Mouse (Mus musculus) heart, adult 2 months (tissue): ENCODE measurements around the gene Dhx34. TPM values are rescaled to one million over a fixed set of nuclear protein-coding genes. Genes with fewer than 3 reads are reported as not detected.

Experiments used
- DNase-seq, 2 experiments: peaks; one replicate each; pipeline ENCODE4 v3.0.0; 2021
- H3K27ac ChIP-seq: fragments of 200-600 bp; 2 replicates; pipeline ENCODE4 v1.8.1; 2022
- H3K27me3 ChIP-seq: fragments of 200-500 bp; 2 replicates; pipeline ENCODE4 v1.6.1; 2012; ENCODE audit warnings: mild to moderate bottlenecking, low read length, inconsistent platforms, mixed read lengths; ENCODE audit not compliant: control insufficient read depth, insufficient read depth
- H3K36me3 ChIP-seq: fragments of 200-500 bp; 2 replicates; pipeline ENCODE4 v1.6.1; 2012; ENCODE audit warnings: low read length, inconsistent platforms; ENCODE audit not compliant: control insufficient read depth, insufficient read depth
- H3K4me1 ChIP-seq: fragments of 200-500 bp; 2 replicates; pipeline ENCODE4 v1.6.1; 2011; ENCODE audit warnings: low read length; ENCODE audit not compliant: control insufficient read depth, insufficient read depth
- H3K4me3 ChIP-seq: fragments of 200-600 bp; 2 replicates; pipeline ENCODE4 v1.8.1; 2022
- H3K79me2 ChIP-seq: fragments of 200-500 bp; replicated peaks from 2 replicates; pipeline ENCODE4 v1.6.1; 2012; ENCODE audit warnings: mild to moderate bottlenecking, inconsistent platforms, low read length, moderate library complexity, mixed read lengths; ENCODE audit not compliant: control insufficient read depth, insufficient read depth
- H3K9ac ChIP-seq: fragments of 200-500 bp; 2 replicates; pipeline ENCODE4 v1.6.1; 2012; ENCODE audit warnings: low read depth, mild to moderate bottlenecking, control low read depth, inconsistent platforms, low read length, mixed read lengths
- CTCF ChIP-seq: fragments of 200-600 bp; IDR thresholded peaks from 2 replicates; pipeline ENCODE4 v1.8.1; 2022; ENCODE audit warnings: antibody characterized with exemption, mild to moderate bottlenecking, moderate library complexity
- EP300 ChIP-seq: fragments of 200-500 bp; IDR thresholded peaks from 2 replicates; pipeline ENCODE4 v1.6.1; 2011; ENCODE audit warnings: low read depth, low read length, control low read depth; ENCODE audit not compliant: insufficient read depth
- POLR2A ChIP-seq: fragments of 200-500 bp; IDR thresholded peaks from 2 replicates; pipeline ENCODE4 v1.6.1; 2011; ENCODE audit warnings: mild to moderate bottlenecking, low read depth, low read length, control low read depth; ENCODE audit not compliant: insufficient read depth
- WGBS: fragments of 180-500 bp; shearing (Covaris S2); methylation state at CpG from one replicate; pipeline ENCODE4 v1.1.7; 2018; 5-methylcytosine and 5-hydroxymethylcytosine counted together
- intact Hi-C: fragments of 180-260 bp; cut with DNase I; formaldehyde crosslinking; loops from one replicate; pipeline ENCODE4 v1.15.1; 2025
- polyA plus RNA-seq: library from polyadenylated mRNA; depleted of rRNA; stranded (reverse); fragments of >200 nt; gene quantifications from 2 replicates; pipeline ENCODE4 v1.2.3, GENCODE M21; 2012
- total RNA-seq, 2 experiments: library from RNA; stranded (reverse); gene quantifications; 2 replicates each; pipeline ENCODE4 v1.2.3; 2021

Dhx34 gene
- total and polyA plus RNA-seq, 3 experiments = 6.1 to 15.8 (median 8.9) TPM

GRCm38 (mm10) chr7:16187494-16187893 is 34.3 kb downstream of the Dhx34 start:
- Histone ChIP-seq H3K27me3 (no peaks in the 10 kb centered on the region), H3K4me3 (no peak overlapping the region), H3K4me1 (peaks cover 1% of the 10 kb centered on the region; the same call in 1 of the 2 replicates), H3K36me3 (no peaks in the 10 kb centered on the region), H3K9ac (no peak overlapping the region), H3K79me2 (no peaks in the 10 kb centered on the region), H3K27ac (no peak overlapping the region)
- intact Hi-C loops = loop anchor here (5.0 kb wide), 1 partner anchor 40 kb away; no protein-coding TSS in a partner anchor
- WGBS = 73% methylated on average over 8 of the region's 8 CpGs
- DNase-seq = no peak
- TF ChIP-seq EP300 (no peak), POLR2A (no peak), CTCF (no peak)

DNA sequence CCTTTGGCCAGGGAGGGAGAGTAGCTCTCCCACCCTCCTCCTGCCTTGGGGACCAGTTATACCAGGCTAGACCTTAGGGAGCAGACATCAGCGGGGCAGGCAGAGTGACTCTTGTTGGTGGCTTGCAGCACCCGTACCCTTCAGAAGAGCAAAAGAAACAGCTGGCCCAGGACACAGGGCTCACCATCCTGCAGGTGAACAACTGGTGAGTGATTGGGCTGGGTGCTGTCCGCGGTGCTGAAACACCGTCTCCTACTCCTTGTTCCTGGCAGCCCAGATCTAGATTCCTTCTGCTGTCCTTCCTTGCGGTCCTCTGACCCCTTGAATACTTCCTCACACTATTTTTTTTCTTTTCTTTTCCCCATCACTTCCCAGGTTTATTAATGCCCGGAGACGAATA is 38.2 kb downstream of the Dhx34 start:
- intact Hi-C loops = no loop called here
- H3K79me2 ChIP-seq = no peaks in the 10 kb centered on the region
- no peak overlapping the region for H3K27ac ChIP-seq
- H3K4me1 ChIP-seq = no peaks in the 10 kb centered on the region
- WGBS = 27% methylated on average over 8 of the region's 8 CpGs
- no peaks in the 10 kb centered on the region for H3K36me3 ChIP-seq
- H3K4me3 ChIP-seq = no peak overlapping the region
- TF ChIP-seq POLR2A (no peak), CTCF (no peak), EP300 (no peak)
- H3K27me3 ChIP-seq = no peaks in the 10 kb centered on the region
- H3K9ac ChIP-seq = no peak overlapping the region
- DNase-seq = peak in 1 of 2 experiments; percentile 63

- Histone ChIP-seq H3K36me3 (no peaks in the 10 kb centered on the region), H3K4me1 (no peaks in the 10 kb centered on the region), H3K27me3 (peaks cover 2% of the 10 kb centered on the region; the same call in 1 of the 2 replicates), H3K9ac (no peak overlapping the region), H3K27ac (no peak overlapping the region), H3K79me2 (no peaks in the 10 kb centered on the region), H3K4me3 (no peak overlapping the region)
- intact Hi-C loops = loop anchor here (5.0 kb wide), 1 partner anchor 51 kb away; the partner anchor contains the start of gene Slc8a2
- TF ChIP-seq CTCF (no peak), EP300 (no peak), POLR2A (no peak)
- DNase-seq = no peak
- 86% methylated on average over 4 of the region's 4 CpGs for WGBS
These were observed 43.7 kb downstream of the Dhx34 start for GRCm38 (mm10) chr7:16178114-16178513.

- H3K27ac ChIP-seq = peak overlapping the region; percentile 59
- no peaks in the 10 kb centered on the region for H3K36me3 ChIP-seq
- no peaks in the 10 kb centered on the region for H3K79me2 ChIP-seq
- peak overlapping the region; percentile 60 for H3K4me3 ChIP-seq
- intact Hi-C loops = loop anchor here (5.0 kb wide), 1 partner anchor 48 kb away; the partner anchor contains the start of gene Slc8a2
- peaks cover 2% of the 10 kb centered on the region; the same call in 1 of the 2 replicates for H3K27me3 ChIP-seq
- 4% methylated on average over 10 of the region's 10 CpGs for WGBS
- DNase-seq = no peak
- no peaks in the 10 kb centered on the region for H3K4me1 ChIP-seq
- TF ChIP-seq EP300 (no peak), POLR2A (no peak), CTCF (no peak)
- peak overlapping the region; percentile 82 for H3K9ac ChIP-seq
These were observed 46.3 kb downstream of the Dhx34 start for GRCm38 (mm10) chr7:16175542-16175931.

- peak within 1 kb of the TSS; percentile 82 for H3K9ac ChIP-seq
- H3K27me3 ChIP-seq = peaks cover 2% of the 10 kb centered on the region; the same call in 1 of the 2 replicates
- no peaks in the 10 kb centered on the region for H3K4me1 ChIP-seq
- intact Hi-C loops = loop anchor here (5.0 kb wide), 1 partner anchor 48 kb away; the partner anchor contains the start of gene Slc8a2
- H3K4me3 ChIP-seq = peak within 1 kb of the TSS; percentile 60
- TF ChIP-seq EP300 (no peak), POLR2A (no peak), CTCF (peak; percentile 56)
- H3K27ac ChIP-seq = peak within 1 kb of the TSS; percentile 59
- peak; percentile 56 to 70 for DNase-seq
- no peaks in the 10 kb centered on the region for H3K79me2 ChIP-seq
- no peaks in the 10 kb centered on the region for H3K36me3 ChIP-seq
- WGBS = 1% methylated on average over 42 of the region's 42 CpGs
These were observed 47.0 kb downstream of the Dhx34 start, which contains the start of gene Meis3 for GRCm38 (mm10) chr7:16174597-16175541. Gene Meis3 (plus strand): TSS chr7:16175090.
